Mouse (Mus musculus) bone marrow macrophage, adult 2 months (primary cell): ENCODE measurements at regions not wholly inside any gene's neighbourhood (a gene's known extent, or its start where the extent isn't known, plus 50 kb on each side); places are given as distances from the start of the nearest gene placed in this dataset.

Source experiments
- CTCF ChIP-seq: IDR thresholded peaks from 2 replicates; pipeline ENCODE4 v1.5.1; 2012; ENCODE audit warnings: low read depth, mild to moderate bottlenecking, low read length, moderate library complexity
- POLR2A ChIP-seq: IDR thresholded peaks from 2 replicates; pipeline ENCODE4 v1.6.1; 2012; ENCODE audit warnings: mild to moderate bottlenecking, low read depth, low read length, borderline replicate concordance

GRCm38 (mm10) chr15:62524628-62525027, 1320.3 kb downstream of the Gsdmc2 start:
- TF ChIP-seq CTCF (no peak), POLR2A (no peak)
